Mouse (Mus musculus): ENCODE measurements around the gene Il18r1. TPM values are rescaled to one million over a fixed set of nuclear protein-coding genes. Genes with fewer than 3 reads are reported as not detected.

The Il18r1 gene
- total and polyA plus RNA-seq, 2 experiments from 2014 or later, result 0.05 TPM; not detected in 1

DNA sequence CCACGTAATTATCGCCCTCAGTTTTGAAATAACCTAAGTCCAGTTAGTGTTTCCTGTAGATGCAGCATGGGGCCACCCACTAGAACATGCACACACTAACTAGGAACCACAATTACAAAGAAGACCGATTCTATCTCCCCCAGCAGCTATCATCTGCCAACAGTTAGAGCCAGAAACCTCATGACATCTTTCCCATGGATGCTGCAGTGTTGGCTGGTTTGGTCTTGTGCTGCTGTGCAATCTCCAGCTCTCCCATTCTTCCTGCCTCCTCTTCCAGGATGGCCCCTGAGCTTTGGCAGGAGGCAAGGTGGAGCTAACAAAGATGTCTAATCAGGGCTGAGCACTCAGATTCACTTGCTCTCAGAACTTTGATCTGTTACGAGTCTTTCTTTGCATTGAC, 35.8 kb downstream of the Il18r1 start:
- ATAC-seq (ENCODE audit: low FRiP score) (no peak), DNase-seq (ENCODE audit: low spot score) (no peak)
- H3K27ac ChIP-seq (ENCODE audit: low read depth, low read length), result no peak overlapping the region
- no peak overlapping the region for H3K9ac ChIP-seq (replicated peaks; ENCODE audit: low read length, poor library complexity, severe bottlenecking)
- no peaks in the 10 kb centered on the region for H3K36me3 ChIP-seq (ENCODE audit: insufficient read depth, low read length)
- no peak overlapping the region for H3K4me3 ChIP-seq (ENCODE audit: low read depth, low read length)
- no peaks in the 10 kb centered on the region for H3K27me3 ChIP-seq (ENCODE audit: insufficient read depth, low read length)
- no peaks in the 10 kb centered on the region for H3K9me3 ChIP-seq (ENCODE audit: low read length)
- H3K4me2 ChIP-seq (ENCODE audit: low read depth, low read length, poor library complexity, severe bottlenecking), result no peak overlapping the region
- WGBS, result 88% methylated on average over 4 of the region's 4 CpGs
- TF ChIP-seq CTCF (IDR thresholded peaks at IDR 0.05), result no peak
- H3K4me1 ChIP-seq (ENCODE audit: insufficient read depth, low read length), result no peaks in the 10 kb centered on the region

- 90% methylated on average over 11 of the region's 11 CpGs for WGBS
- Histone ChIP-seq H3K4me2 (ENCODE audit: low read depth, low read length, poor library complexity, severe bottlenecking) (no peak overlapping the region), H3K4me1 (ENCODE audit: insufficient read depth, low read length) (no peaks in the 10 kb centered on the region), H3K9me3 (ENCODE audit: low read length) (no peaks in the 10 kb centered on the region), H3K27ac (ENCODE audit: low read depth, low read length) (no peak overlapping the region), H3K27me3 (ENCODE audit: insufficient read depth, low read length) (no peaks in the 10 kb centered on the region), H3K4me3 (ENCODE audit: low read depth, low read length) (no peak overlapping the region), H3K36me3 (ENCODE audit: insufficient read depth, low read length) (no peaks in the 10 kb centered on the region), H3K9ac (replicated peaks; ENCODE audit: low read length, poor library complexity, severe bottlenecking) (no peak overlapping the region)
- no peak for TF ChIP-seq CTCF (IDR thresholded peaks at IDR 0.05)
- DNase-seq (ENCODE audit: low spot score) (no peak), ATAC-seq (ENCODE audit: low FRiP score) (no peak)
Observed at GRCm38 (mm10) chr1:40501546-40502398, 36.4 kb downstream of the Il18r1 start.

GRCm38 (mm10) chr1:40504548-40504947, 39.2 kb downstream of the Il18r1 start:
- no peak for TF ChIP-seq CTCF (IDR thresholded peaks at IDR 0.05)
- no peak for DNase-seq (ENCODE audit: low spot score)
- WGBS, result 83% methylated on average over 5 of the region's 5 CpGs

DNA sequence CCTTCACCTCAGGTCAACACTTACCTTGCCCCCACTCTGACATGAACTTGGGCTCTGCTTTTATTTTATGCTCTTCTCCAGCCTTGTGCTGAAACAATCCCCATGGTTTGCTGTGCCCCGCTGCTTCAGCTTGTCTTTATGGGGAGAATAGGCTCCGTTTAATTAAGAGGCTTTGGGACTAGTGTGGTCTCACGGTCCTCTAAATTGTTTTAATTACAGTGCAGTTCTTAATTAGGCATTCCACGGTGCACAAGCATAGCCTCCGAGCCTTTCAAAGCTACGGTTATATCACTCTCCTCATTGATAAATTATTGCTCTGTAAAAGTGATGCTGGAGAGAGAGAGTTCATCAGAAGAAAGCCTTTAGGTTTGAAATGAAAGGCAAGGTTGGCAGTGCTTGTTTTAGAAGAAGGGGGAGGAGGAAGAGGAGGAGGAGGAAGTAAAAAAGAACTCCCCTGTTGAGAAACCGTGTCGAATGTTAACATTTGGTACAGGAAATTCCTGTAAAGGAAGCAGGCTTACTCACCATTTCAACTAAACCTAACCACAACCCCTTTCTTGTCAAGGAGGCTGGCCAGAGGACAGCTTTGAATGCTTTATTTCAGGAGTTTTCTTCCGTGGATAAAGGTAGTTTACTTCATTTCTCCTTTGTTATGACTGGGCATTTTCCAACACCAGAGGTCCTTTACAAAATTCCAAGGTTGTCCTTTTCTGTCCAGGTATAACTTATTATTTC, 49.7 kb downstream of the Il18r1 start, which contains the start of gene Il18rap:
Il18rap (plus strand) TSS at position 512 of the 735 bp plus-strand sequence.
- Histone ChIP-seq H3K9me3 (ENCODE audit: low read length) (no peaks in the 10 kb centered on the region), H3K27ac (ENCODE audit: low read depth, low read length) (no peak within 1 kb of the TSS), H3K4me1 (ENCODE audit: insufficient read depth, low read length) (no peaks in the 10 kb centered on the region), H3K27me3 (ENCODE audit: insufficient read depth, low read length) (no peaks in the 10 kb centered on the region), H3K36me3 (ENCODE audit: insufficient read depth, low read length) (no peaks in the 10 kb centered on the region), H3K4me3 (ENCODE audit: low read depth, low read length) (no peak within 1 kb of the TSS), H3K4me2 (ENCODE audit: low read depth, low read length, poor library complexity, severe bottlenecking) (no peak within 1 kb of the TSS), H3K9ac (replicated peaks; ENCODE audit: low read length, poor library complexity, severe bottlenecking) (no peak within 1 kb of the TSS)
- WGBS, result 42% methylated on average over 9 of the region's 9 CpGs
- DNase-seq (ENCODE audit: low spot score), result peak; percentile 19
- TF ChIP-seq CTCF (IDR thresholded peaks at IDR 0.05), result no peak
- ATAC-seq (ENCODE audit: low FRiP score), result no peak

More at GRCm38 (mm10) chr1:40504548-40504947, 39.2 kb downstream of the Il18r1 start:
- ATAC-seq (ENCODE audit: low FRiP score), result no peak
- no peaks in the 10 kb centered on the region for H3K36me3 ChIP-seq (ENCODE audit: insufficient read depth, low read length)
- H3K27me3 ChIP-seq (ENCODE audit: insufficient read depth, low read length), result no peaks in the 10 kb centered on the region
- no peak overlapping the region for H3K9ac ChIP-seq (replicated peaks; ENCODE audit: low read length, poor library complexity, severe bottlenecking)
- H3K4me2 ChIP-seq (ENCODE audit: low read depth, low read length, poor library complexity, severe bottlenecking), result no peak overlapping the region
- no peak overlapping the region for H3K27ac ChIP-seq (ENCODE audit: low read depth, low read length)
- no peaks in the 10 kb centered on the region for H3K4me1 ChIP-seq (ENCODE audit: insufficient read depth, low read length)
- H3K4me3 ChIP-seq (ENCODE audit: low read depth, low read length), result no peak overlapping the region
- no peaks in the 10 kb centered on the region for H3K9me3 ChIP-seq (ENCODE audit: low read length)

- no peaks in the 10 kb centered on the region for H3K4me1 ChIP-seq (ENCODE audit: insufficient read depth, low read length)
- no peaks in the 10 kb centered on the region for H3K27me3 ChIP-seq (ENCODE audit: insufficient read depth, low read length)
- H3K4me3 ChIP-seq (ENCODE audit: low read depth, low read length), result no peak overlapping the region
- ATAC-seq (ENCODE audit: low FRiP score), result no peak
- no peak for DNase-seq (ENCODE audit: low spot score)
- no peak for TF ChIP-seq CTCF (IDR thresholded peaks at IDR 0.05)
- H3K9ac ChIP-seq (replicated peaks; ENCODE audit: low read length, poor library complexity, severe bottlenecking), result no peak overlapping the region
- no peak overlapping the region for H3K27ac ChIP-seq (ENCODE audit: low read depth, low read length)
- no peak overlapping the region for H3K4me2 ChIP-seq (ENCODE audit: low read depth, low read length, poor library complexity, severe bottlenecking)
- 92% methylated on average over 6 of the region's 6 CpGs for WGBS
- no peaks in the 10 kb centered on the region for H3K9me3 ChIP-seq (ENCODE audit: low read length)
- H3K36me3 ChIP-seq (ENCODE audit: insufficient read depth, low read length), result no peaks in the 10 kb centered on the region
Observed at GRCm38 (mm10) chr1:40516364-40516763, 51.0 kb downstream of the Il18r1 start.

DNA sequence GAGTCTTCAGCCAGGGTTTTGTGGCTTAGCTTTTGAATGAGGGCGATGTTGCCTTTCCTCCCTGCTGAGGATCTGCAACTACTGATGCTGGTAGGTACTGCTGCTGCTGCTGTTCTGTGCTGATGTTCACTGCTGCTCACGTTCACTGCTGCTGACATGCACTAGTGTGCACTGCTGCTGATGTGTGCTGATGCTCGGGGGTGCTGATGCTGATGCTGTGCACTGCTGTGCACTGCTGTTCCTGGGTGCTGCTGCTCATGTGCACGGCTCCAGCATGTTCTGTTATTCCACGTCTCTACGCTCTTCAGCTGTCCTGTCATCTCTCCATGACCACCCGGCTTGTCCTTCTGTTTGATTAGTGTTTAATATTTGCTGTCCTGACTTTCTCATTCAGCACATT, 57.6 kb downstream of the Il18r1 start:
- Histone ChIP-seq H3K36me3 (ENCODE audit: insufficient read depth, low read length) (no peaks in the 10 kb centered on the region), H3K9me3 (ENCODE audit: low read length) (no peaks in the 10 kb centered on the region), H3K27ac (ENCODE audit: low read depth, low read length) (no peak overlapping the region), H3K9ac (replicated peaks; ENCODE audit: low read length, poor library complexity, severe bottlenecking) (no peak overlapping the region), H3K27me3 (ENCODE audit: insufficient read depth, low read length) (no peaks in the 10 kb centered on the region), H3K4me3 (ENCODE audit: low read depth, low read length) (no peak overlapping the region), H3K4me1 (ENCODE audit: insufficient read depth, low read length) (no peaks in the 10 kb centered on the region), H3K4me2 (ENCODE audit: low read depth, low read length, poor library complexity, severe bottlenecking) (no peak overlapping the region)
- ATAC-seq (ENCODE audit: low FRiP score) (no peak), DNase-seq (ENCODE audit: low spot score) (no peak)
- TF ChIP-seq CTCF (IDR thresholded peaks at IDR 0.05), result no peak
- WGBS, result 87% methylated on average over 7 of the region's 7 CpGs
